Mouse (Mus musculus): Measurements from ENCODE around the gene Ppp1r14a. TPM values are rescaled to one million over a fixed set of nuclear protein-coding genes. Genes with fewer than 3 reads are reported as not detected.

The Ppp1r14a gene
- total and polyA plus RNA-seq, 2 experiments from 2014 or later, result 1.3 to 1.4 TPM

GRCm38 (mm10) chr7:29302641-29303040, 13.5 kb downstream of the Ppp1r14a start:
- H3K9me3 ChIP-seq (ENCODE audit: low read length), result no peaks in the 10 kb centered on the region
- H3K27ac ChIP-seq (ENCODE audit: low read depth, low read length), result no peak overlapping the region
- H3K36me3 ChIP-seq (ENCODE audit: insufficient read depth, low read length), result no peaks in the 10 kb centered on the region
- no peaks in the 10 kb centered on the region for H3K4me1 ChIP-seq (ENCODE audit: insufficient read depth, low read length)
- TF ChIP-seq CTCF (IDR thresholded peaks at IDR 0.05), result no peak
- H3K9ac ChIP-seq (replicated peaks; ENCODE audit: low read length, poor library complexity, severe bottlenecking), result no peak overlapping the region
- WGBS, result 41% methylated on average over 7 of the region's 7 CpGs
- ATAC-seq (ENCODE audit: low FRiP score) (no peak), DNase-seq (ENCODE audit: low spot score) (no peak)
- H3K27me3 ChIP-seq (ENCODE audit: insufficient read depth, low read length), result no peaks in the 10 kb centered on the region
- no peak overlapping the region for H3K4me2 ChIP-seq (ENCODE audit: low read depth, low read length, poor library complexity, severe bottlenecking)
- no peak overlapping the region for H3K4me3 ChIP-seq (ENCODE audit: low read depth, low read length)

- H3K4me3 ChIP-seq (ENCODE audit: low read depth, low read length), result peak within 1 kb of the TSS; percentile 82
- no peaks in the 10 kb centered on the region for H3K4me1 ChIP-seq (ENCODE audit: insufficient read depth, low read length)
- peak; percentile 40 for TF ChIP-seq CTCF (IDR thresholded peaks at IDR 0.05)
- ATAC-seq (ENCODE audit: low FRiP score) (peak; percentile 83), DNase-seq (ENCODE audit: low spot score) (peak; percentile 96)
- peak within 1 kb of the TSS; percentile 81 for H3K27ac ChIP-seq (ENCODE audit: low read depth, low read length)
- no peaks in the 10 kb centered on the region for H3K27me3 ChIP-seq (ENCODE audit: insufficient read depth, low read length)
- peak within 1 kb of the TSS; percentile 95 for H3K4me2 ChIP-seq (ENCODE audit: low read depth, low read length, poor library complexity, severe bottlenecking)
- H3K36me3 ChIP-seq (ENCODE audit: insufficient read depth, low read length), result no peaks in the 10 kb centered on the region
- WGBS, result under 1% methylated on average over 55 of the region's 67 CpGs
- H3K9me3 ChIP-seq (ENCODE audit: low read length), result no peaks in the 10 kb centered on the region
- peak within 1 kb of the TSS; percentile 88 for H3K9ac ChIP-seq (replicated peaks; ENCODE audit: low read length, poor library complexity, severe bottlenecking)
These were observed 14.8 kb downstream of the Ppp1r14a start, which contains the start of gene Dpf1 for GRCm38 (mm10) chr7:29303738-29304462. Gene Dpf1 (plus strand): TSS chr7:29303951.

- Histone ChIP-seq H3K9me3 (ENCODE audit: low read length) (no peaks in the 10 kb centered on the region), H3K9ac (replicated peaks; ENCODE audit: low read length, poor library complexity, severe bottlenecking) (peak overlapping the region; percentile 88), H3K36me3 (ENCODE audit: insufficient read depth, low read length) (no peaks in the 10 kb centered on the region), H3K4me3 (ENCODE audit: low read depth, low read length) (peak overlapping the region; percentile 82), H3K27ac (ENCODE audit: low read depth, low read length) (peak overlapping the region; percentile 81), H3K27me3 (ENCODE audit: insufficient read depth, low read length) (no peaks in the 10 kb centered on the region), H3K4me1 (ENCODE audit: insufficient read depth, low read length) (no peaks in the 10 kb centered on the region; the same call in 1 of the 2 replicates), H3K4me2 (ENCODE audit: low read depth, low read length, poor library complexity, severe bottlenecking) (peak overlapping the region; percentile 95)
- under 1% methylated on average over 41 of the region's 48 CpGs for WGBS
- DNase-seq (ENCODE audit: low spot score) (no peak), ATAC-seq (ENCODE audit: low FRiP score) (no peak)
- no peak for TF ChIP-seq CTCF (IDR thresholded peaks at IDR 0.05)
These were observed 15.6 kb downstream of the Ppp1r14a start for GRCm38 (mm10) chr7:29304463-29305262.

GRCm38 (mm10) chr7:29305263-29305988, 16.3 kb downstream of the Ppp1r14a start:
- Histone ChIP-seq H3K27me3 (ENCODE audit: insufficient read depth, low read length) (no peaks in the 10 kb centered on the region), H3K9ac (replicated peaks; ENCODE audit: low read length, poor library complexity, severe bottlenecking) (peak overlapping the region; percentile 88), H3K27ac (ENCODE audit: low read depth, low read length) (peak overlapping the region; percentile 81), H3K4me2 (ENCODE audit: low read depth, low read length, poor library complexity, severe bottlenecking) (peak overlapping the region; percentile 95), H3K4me1 (ENCODE audit: insufficient read depth, low read length) (no peaks in the 10 kb centered on the region; the same call in 1 of the 2 replicates), H3K4me3 (ENCODE audit: low read depth, low read length) (peak overlapping the region; percentile 82), H3K9me3 (ENCODE audit: low read length) (no peaks in the 10 kb centered on the region), H3K36me3 (ENCODE audit: insufficient read depth, low read length) (no peaks in the 10 kb centered on the region)
- 14% methylated on average over 9 of the region's 9 CpGs for WGBS
- no peak for DNase-seq (ENCODE audit: low spot score)
- TF ChIP-seq CTCF (IDR thresholded peaks at IDR 0.05), result peak; percentile 24
- ATAC-seq (ENCODE audit: low FRiP score), result no peak

- no peaks in the 10 kb centered on the region; the same call in 1 of the 2 replicates for H3K4me1 ChIP-seq (ENCODE audit: insufficient read depth, low read length)
- WGBS, result 14% methylated on average over 7 of the region's 7 CpGs
- peak overlapping the region; percentile 82 for H3K4me3 ChIP-seq (ENCODE audit: low read depth, low read length)
- DNase-seq (ENCODE audit: low spot score) (no peak), ATAC-seq (ENCODE audit: low FRiP score) (no peak)
- H3K36me3 ChIP-seq (ENCODE audit: insufficient read depth, low read length), result peaks cover 3% of the 10 kb centered on the region; the same call in 1 of the 2 replicates
- H3K27ac ChIP-seq (ENCODE audit: low read depth, low read length), result peak overlapping the region; percentile 32; the same call in 1 of the 2 replicates
- peak overlapping the region; percentile 15; the same call in 1 of the 2 replicates for H3K9ac ChIP-seq (replicated peaks; ENCODE audit: low read length, poor library complexity, severe bottlenecking)
- H3K4me2 ChIP-seq (ENCODE audit: low read depth, low read length, poor library complexity, severe bottlenecking), result peak overlapping the region; percentile 95
- no peaks in the 10 kb centered on the region for H3K9me3 ChIP-seq (ENCODE audit: low read length)
- H3K27me3 ChIP-seq (ENCODE audit: insufficient read depth, low read length), result no peaks in the 10 kb centered on the region
- TF ChIP-seq CTCF (IDR thresholded peaks at IDR 0.05), result no peak
These were observed 17.0 kb downstream of the Ppp1r14a start for GRCm38 (mm10) chr7:29306108-29306507.
